Mouse (Mus musculus): ENCODE measurements around the gene Rap1gap2.

GRCm38 (mm10) chr11:74536140-74536842 is 74.4 kb downstream of the Rap1gap2 start:
- TF ChIP-seq GATA1 (IDR thresholded peaks at IDR 0.05; ENCODE audit: borderline replicate concordance, low read length): no peak
- no peak for TF ChIP-seq FLI1 (IDR thresholded peaks at IDR 0.05; ENCODE audit: low read length)
